Mouse (Mus musculus): Measurements from ENCODE around the gene Ccnd1.

GRCm38 (mm10) chr7:144888564-144889299 is 51.0 kb downstream of the Ccnd1 start:
- TF ChIP-seq CTCF (IDR thresholded peaks at IDR 0.05; ENCODE audit: low read depth) (no peak), EP300 (IDR thresholded peaks at IDR 0.05; ENCODE audit: low read depth) (no peak)
